Mouse (Mus musculus): Measurements from ENCODE around the gene Ncln.

Gene Ncln

GRCm38 (mm10) chr10:81496264-81496901 is at the start of gene Ncln:
Gene Ncln, minus strand, starts transcription at chr10:81496392.
- DNase-seq, result peak; percentile 99

DNA sequence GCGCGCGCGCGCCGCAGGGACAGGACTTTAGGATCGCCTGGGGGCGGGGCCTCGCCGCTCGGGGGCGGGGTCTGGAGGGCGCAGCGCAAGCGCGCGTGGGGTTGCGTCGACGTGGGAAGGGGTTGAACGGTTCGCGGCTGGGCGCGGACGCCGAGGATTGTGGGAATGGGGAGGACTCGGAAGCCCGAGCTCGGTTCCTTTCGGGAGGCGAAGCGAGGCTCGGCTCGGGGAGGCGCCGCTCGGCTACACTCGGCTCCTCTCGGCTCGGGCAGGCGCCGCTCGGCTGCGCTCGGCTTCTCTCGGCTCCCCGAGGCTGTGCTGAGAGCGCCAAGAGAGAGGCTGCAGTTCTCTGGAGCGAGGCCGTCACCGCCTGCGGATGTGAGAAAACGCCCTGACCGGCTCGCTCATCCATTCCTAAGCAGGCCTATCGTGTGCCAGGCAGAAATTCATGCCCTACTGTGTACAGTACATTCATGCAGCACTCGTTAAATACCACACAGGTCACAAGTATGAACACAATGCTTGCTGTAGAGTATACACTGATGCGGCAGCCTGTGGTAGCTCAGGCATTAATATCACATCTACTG is 49.1 kb upstream of the Ncln start, which contains the start of gene Gna11:
TSS of gene Gna11 (minus strand) at position 30 of the 587 bp plus-strand sequence.
- peak; percentile 100 for DNase-seq

DNA sequence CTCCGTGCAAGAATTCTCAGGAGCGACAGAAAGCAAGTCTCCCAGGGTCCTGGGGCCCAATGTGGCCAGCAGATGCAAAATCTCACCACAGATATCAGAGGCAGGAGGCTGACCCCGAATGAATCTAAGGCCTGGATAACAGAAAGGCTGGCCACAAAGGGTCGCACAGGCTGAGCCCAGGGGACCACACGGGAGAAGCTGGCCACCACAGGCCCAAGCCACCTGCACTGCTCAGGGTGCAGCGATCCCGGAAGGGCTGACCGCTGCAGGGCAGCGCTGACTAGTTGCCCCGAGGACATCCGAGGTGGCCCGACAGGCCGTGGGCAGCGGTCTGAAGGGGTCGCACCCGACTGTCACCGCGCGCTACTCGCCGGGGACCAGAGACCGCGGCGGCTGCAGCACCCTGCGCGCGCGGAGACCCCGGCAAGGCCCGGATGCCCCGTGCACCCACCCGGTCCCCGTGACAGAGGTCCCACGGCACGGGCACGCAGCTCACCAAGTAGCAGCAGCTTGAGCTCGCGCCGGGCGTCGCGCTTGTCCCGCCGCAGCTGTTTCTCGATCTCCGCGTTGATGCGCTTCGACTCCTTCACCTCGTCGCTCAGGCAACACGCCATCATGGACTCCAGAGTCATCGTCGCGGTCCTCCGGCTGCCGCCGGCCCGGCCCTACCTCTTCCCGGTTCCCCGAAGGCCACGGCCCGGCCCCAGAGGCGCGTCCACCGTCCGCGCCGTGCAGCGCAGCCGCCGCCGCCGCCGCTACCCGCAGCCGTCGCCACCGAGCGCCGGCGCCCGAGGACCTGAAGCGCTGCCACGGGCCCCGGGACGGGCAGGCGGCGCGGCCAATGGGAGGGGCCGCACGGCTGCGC is 48.3 kb upstream of the Ncln start:
- DNase-seq, result peak; percentile 31

GRCm38 (mm10) chr10:81543633-81544032 is 47.4 kb upstream of the Ncln start:
- no peak for DNase-seq

- DNase-seq, result no peak
Measured at GRCm38 (mm10) chr10:81542727-81543460, 46.7 kb upstream of the Ncln start.

DNA sequence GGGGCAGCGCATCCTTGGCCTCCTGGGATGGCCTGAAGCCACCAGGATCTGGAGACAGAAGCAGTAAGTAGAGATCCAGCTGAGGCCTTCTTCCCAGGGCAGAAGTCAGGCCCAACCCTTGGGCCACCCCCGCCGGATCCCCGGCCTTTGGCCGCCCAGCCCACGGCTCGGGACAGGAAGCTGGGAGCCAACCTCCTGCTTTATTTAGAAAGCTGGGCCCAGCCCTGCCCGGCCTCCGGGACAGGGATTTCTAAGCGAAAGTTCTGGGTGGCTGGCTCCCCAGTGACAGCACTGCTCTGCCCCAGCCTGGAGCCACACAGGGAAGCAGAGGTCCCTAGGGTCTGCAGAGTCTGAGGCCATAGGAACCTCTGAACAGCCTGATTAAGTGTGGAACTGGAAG is 45.6 kb upstream of the Ncln start:
- DNase-seq, result peak; percentile 72

DNA sequence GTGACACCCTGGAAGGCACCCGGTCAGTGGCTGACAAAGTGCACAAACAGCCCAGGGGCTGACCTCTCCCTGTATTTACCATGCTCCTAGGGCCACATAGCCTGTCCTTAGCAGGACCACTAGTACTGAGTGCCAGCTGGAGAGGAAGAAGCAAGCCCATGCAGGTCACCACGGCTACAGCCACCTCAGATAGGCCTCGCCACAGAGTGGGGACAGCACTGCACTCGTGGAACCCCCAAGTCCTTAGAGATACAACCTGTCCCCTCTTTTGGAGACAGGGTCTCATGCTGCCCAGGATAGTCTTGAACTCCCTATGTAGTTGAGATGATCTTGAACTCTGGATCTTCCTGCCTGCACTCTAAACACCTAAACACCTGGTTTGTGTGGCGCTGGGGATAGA is 45.2 kb upstream of the Ncln start:
- no peak for DNase-seq

- DNase-seq, result no peak
Measured at GRCm38 (mm10) chr10:81538321-81539048, 42.3 kb upstream of the Ncln start.

DNA sequence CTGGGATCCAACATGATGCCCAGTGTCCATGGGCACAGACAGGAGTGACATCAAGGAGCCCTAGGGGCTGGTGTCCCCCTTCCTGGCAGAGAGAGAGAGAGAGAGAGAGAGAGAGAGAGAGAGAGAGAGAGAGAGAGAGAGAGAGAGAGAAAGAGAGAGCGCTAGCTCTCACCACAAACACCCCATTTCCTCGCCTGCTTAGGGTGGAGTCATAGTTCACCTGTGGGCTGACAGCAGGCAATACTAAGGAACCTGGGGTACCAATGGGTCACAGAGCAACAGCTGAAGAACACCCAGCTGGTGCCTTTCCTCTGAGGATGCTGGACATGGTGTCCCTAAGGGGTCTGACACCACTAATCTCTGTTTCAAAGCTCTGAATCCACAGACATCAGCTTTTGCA is 41.2 kb upstream of the Ncln start:
- DNase-seq, result no peak

GRCm38 (mm10) chr10:81536734-81537133 is 40.5 kb upstream of the Ncln start:
- DNase-seq, result no peak

DNA sequence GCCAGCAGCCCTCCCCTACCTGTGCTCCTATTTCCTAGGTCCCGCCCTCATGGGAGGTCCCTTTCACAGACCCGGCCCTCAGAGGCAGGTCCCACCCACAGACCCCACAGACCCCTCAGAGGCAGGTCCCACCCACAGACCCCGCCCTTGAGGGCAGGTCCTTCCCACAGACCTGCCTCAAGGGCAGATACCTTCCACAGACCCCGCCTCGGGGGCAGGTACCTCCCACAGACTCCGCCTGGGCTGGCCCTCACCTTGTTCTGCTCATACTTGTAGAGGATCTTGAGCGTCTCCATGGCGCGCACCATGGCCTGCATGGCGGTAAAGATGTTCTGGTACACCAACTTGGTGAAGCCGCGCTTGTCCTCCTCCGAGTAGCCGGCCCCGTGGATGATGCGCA is 38.6 kb upstream of the Ncln start:
- no peak for DNase-seq

DNA sequence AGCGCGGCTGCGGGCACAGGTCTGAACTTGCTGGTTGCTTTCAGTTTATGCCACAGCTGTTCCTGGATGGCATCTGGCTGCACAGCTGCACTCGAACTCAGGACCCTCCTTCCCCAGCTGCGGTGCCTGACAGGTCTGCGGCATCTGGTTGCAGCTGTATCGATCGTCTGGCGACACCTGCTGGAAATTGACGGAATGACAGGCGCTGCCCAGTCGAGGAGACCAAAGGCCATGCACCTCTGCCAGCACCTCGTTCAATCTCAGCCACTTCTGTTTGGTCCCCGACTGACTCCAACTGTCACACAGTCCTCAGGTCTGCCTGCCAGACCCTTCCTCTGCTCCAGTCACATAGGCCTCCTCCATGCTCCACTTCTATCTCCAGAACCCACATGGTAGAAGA is 30.6 kb upstream of the Ncln start:
- peak; percentile 90 for DNase-seq

DNA sequence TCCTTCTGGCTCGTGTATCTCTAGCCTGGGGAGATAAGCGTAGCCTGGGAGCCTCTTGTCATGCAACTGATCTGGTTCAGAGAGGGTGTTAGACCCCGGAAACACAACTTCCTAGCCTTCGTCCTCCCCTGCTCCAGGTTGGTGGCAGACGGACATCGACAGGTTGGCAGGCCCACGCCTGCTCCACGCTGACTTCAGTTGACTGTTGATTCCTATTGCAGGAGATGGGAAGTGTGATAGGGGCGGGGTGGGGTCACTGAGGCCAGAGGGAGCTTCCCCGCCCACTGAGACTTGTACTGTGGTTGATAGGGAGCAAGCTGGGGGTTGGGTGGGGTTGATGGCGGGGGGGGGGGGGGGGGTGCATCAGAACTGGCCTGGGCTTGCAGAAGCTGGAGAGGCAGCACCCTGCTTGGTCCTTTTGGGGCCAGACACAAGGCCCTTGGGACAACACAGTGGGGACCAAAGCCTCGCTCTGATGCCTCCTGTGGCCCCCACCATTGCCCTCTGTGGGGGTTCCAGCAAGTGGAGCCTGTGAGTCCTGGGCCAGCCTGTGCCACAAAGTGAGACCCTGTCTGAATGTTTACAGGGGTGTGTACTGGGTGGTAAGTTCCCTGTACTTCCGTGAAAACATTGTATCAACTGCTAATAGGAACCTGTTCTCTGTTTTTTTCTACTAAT is 29.0 kb upstream of the Ncln start:
- no peak for DNase-seq

DNA sequence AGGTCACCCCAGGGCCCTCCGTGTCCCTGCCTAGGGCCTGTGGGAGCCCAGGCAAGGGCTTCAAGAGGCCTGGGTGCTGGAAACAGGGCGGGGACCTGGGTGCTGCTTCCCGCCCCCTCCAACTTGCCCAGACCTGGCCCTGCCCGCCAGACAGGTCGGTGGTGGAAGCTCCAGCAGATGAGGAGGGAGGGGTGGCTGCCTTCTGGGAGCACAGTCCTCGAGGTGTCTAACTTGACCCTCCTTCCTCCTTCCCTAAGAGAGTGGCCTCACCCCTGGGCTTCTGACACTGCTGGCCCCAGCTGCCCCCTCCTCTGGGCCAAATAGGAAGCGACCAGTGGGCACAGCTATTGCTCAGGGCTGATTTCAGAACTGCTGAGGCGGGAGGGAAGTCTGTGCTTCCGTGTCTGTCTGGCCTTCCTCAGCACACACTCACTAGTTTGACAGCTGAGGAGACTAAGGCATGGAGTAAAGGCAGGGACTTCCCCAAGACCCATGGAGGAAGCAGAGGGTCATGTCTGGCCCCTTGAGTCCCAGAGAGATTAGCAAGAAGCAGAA is 27.9 kb upstream of the Ncln start, which contains the start of gene Gna15:
TSS of gene Gna15 (minus strand) at position 175 of the 555 bp plus-strand sequence.
- DNase-seq, result no peak

DNA sequence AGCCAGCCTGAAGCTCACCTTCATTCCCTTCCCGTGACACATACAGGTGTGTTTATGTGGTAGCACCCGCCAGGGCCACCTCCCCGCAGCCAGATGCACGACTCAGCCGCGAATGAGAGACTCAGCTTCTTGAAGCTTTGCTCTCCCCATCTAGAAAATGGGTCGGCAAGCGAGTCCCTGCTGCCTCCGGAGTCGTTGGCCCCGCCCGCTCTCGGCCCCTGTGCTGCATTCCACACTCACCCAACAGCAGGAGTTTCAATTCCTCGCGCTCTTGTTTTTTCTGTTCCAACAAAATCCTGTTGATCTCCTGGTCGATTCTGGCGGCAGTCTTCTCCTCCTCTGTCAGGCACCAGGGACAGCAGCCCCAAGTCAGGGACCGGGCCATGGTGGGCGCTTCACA is 27.4 kb upstream of the Ncln start:
- DNase-seq, result no peak

DNA sequence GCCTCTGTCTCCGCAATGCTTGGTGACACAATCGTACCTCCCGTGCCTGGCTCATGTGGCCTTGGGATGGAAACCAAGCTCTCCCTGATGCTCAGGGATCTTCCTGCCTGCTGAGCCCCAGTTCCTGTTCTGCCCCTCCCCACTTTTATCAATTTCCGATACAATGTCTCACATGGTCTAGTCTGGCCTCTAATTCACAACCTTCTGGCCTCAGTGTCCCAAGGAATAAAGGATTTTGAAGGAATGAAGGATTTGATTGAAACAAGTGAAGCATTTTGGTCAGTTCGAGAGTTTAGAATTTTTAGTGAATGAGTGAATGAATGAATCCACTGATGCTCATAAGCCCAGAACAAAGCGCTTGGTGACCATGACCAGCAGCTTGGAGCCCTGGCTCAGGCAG is 26.9 kb upstream of the Ncln start:
- no peak for DNase-seq

DNA sequence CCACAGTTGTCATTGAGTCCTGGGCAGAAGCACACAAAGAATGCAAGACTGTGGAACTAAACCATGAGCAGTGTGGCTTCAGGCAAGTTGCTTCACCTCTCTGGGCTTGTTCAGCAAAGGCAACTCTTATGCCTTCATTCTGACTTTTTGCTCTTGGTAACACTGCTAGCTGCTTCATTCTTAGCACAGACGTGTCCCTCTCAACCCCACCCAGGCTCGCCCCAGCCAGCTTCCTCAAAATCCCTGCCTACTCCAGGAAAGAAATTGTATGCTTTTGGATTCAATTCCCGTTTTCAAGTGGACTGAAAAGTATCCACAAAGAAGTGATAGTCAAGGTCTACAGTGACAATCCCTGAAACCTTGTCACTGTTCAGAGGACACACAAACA is 23.8 kb upstream of the Ncln start:
- no peak for DNase-seq

DNA sequence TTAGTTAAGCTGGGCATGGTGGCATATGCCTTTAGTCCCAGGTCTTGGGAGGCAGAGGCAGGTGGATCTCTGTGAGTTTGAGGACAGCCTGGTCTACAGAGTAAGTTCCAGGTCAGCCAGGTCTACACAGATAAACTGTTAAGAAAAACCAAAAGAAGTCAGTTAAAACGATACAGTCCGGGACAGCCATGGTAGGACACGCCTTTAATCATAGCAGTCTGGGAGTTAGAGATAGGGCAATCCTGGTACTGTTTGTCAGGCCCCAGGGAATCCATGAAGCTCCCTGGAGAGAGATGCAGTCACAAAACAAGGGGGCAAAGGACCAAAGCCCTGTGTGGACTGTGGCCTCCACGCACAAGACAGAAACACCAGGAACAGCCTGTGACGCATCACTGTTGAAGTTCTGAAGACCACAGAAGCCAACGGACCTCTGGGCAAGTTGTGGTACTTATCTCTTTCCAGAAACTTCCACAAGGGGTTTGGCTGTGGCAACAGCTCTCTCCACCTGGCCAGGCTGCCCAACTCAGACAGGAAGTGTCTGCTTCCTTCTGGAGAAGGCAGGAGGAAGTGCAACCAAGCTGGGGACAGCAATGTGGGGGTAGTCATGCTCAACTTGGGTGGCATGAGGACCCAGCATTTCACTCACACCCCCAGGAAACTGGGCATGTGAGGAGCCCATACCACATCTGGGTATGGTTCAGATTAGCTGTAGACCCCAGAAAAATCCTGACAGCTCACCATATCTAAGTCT is 23.2 kb upstream of the Ncln start:
- no peak for DNase-seq

- DNase-seq, result peak; percentile 81
Measured at GRCm38 (mm10) chr10:81518546-81518945, 22.4 kb upstream of the Ncln start.

DNA sequence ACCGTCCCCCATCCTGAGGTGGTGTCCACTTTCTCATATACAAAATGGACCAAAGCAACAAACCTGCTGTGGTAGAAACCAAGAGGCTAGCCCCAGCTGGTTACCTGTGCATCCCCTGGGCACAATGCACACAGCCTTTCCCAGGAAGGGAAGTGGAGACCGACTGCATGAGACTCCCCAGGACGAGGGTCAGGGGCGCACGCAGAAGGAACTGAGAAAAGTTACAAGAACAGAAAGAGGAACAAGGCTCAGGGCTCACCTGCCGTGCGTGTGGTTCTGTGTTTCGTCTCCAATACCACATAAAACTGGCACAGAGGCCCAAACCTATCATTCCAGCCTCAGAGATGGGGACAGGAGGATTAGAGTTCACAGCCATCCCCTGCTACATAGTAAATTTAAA is 21.0 kb upstream of the Ncln start:
- DNase-seq, result no peak

DNA sequence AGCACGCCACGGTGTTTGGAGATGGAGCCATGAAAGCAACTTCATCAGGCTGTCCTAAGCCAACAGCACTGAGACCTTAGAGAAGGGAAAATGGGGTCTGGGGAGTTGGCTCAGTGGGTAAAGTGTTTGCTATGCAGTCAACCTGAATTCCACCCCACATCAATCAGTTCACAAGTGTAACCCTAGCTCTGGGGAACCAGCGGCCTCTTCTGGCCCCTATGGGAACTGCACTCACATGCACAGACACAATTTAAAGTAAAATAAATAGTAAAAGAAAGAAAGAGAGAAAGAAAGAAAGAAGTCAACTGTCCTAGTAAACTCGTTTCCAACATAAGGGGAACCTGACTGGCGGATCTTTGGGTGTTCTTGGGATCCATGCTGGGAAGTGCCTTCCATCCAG is 17.6 kb upstream of the Ncln start:
- no peak for DNase-seq
